Mouse (Mus musculus): ENCODE measurements around the gene Cfap99.

The Cfap99 gene

DNA sequence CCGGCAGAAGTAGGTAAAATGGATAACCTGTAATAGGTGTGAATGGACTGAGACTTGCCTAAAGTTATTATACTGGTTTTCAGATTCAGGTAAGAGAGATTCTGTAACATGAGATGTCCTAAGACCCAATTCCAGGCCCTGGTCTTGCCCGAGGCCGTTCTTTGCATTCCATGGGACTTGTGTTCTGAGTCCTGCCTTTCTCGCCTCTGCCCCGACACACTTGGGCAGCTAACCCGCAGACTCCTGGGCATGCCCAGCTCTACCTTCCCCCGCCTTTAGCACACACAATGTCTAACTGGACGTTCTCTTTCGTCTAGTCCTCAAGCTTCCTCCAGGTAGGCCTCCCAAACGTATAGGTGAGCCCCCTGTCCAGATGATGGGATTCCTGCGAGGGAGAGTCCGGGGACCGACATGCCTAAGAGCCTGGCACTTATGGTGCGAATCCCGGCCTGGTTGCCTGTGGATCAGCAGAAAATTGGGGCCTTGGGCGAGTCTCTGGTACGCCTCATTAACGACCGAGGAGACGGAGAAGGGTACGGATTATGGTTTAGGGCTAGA, 47.2 kb downstream of the Cfap99 start:
- DNase-seq = no peak

DNA sequence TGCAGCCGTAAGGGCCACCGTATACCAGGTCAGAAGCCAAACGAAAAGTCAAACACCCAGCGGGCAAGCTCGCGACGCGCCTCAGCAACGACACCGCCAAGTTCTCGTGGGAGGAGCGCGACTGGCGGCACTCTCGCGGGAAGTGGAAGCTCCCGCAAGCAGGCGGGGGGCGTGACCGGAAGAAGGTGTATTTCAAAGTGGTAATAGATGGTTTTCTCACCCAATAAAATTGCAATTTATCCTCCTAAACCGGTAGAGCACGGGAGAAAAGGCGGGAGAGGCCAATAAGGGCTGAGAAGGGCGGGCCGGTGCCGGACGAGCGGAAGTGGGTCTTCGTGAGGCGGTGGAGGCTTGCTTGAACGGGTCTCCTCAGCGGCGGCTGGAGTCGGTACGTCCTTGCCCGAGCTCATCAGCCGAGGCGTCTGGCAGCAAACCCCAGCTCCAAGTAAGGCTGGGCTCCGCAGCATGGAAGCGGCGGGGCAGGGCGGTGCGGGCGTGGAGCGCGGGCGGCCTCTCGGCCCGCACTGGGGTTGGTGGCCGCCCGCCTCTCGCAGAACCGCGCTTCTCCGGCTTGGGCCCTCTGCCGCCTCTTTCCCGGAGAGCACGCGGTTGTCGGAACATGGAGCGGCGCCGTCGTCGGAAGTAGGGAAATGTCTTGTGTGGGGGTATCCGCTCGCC, 47.8 kb downstream of the Cfap99 start, which contains the start of gene Rnf4:
TSS of gene Rnf4 (plus strand) at position 193 of the 678 bp plus-strand sequence.
- DNase-seq = peak; percentile 99

DNA sequence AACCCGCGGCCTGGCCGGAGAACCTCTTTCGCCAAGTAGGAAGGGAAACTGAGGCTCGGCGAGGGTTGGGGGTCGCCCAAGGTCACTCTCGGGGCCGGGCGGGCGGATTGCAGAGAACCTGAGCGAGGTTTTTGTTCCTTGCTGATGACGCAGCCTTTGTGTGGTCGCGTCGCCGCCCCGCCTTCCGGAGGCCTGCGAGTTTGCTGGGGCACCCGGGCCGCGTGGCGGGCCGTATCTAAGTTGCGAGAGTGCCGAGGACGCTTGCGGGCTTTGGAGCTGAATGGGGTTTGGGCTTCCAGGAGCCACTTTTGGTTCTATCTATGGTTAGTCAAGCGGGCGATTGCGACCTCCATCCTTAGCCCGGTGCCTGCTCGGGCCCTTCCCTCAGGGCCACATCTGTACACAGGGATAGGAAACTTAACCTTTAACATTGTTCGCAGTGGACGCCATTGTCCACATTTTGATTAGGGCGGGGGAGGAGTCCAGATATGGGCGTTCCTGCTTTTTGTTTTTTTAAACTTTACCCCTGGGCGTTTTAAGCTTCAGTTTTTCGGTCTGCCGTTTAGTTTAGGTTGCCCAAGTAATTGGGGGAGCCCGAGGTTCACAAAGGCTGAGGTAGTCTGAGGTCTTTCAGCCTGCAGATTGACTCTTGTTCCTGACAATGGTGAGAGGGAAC, 48.5 kb downstream of the Cfap99 start:
- peak; percentile 73 for DNase-seq

DNA sequence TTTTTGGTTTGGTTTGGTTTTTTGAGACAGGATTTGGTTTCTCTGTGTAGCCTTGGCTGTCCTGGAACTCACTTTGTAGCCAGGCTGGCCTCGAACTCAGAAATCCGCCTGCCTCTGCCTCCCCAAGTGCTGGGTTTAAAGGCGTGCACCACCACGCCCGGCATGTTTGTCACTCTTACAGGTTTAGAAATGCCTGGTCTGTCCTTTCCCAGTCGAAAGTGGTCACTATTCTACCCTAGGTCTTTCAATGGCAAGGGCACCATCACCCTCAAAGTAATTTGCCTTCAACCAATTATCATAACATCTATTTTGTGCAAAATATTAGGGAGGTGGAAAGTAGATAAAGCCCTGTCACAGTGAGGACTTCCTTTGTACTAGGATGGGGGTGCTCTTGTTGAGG, 51.8 kb downstream of the Cfap99 start:
- no peak for DNase-seq

DNA sequence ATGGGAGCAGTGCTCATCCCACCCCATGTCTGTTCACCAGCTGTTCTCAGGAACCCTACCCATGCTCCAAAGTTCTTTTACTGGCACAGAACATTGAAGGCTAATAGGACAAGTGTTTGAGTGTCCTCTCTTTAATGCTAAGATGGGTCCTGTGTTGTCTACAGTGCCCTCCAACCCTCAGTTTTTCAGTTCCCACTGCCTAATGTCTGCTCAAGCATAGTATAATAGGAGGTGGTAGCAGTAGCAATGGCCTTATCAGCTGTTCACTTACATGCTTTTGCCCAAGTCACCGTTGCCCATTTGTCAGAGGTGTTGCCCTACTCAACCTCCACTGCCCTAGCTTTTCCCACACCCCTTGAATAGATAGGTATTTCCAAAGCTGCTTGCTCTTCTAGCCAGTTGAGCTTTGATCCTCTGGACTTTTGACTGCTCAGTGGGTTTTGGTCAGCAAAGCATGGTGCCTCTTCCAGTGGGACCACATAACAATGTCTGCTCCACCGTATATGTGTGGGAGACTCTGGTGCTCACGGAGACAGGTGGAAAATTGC, 63.8 kb downstream of the Cfap99 start:
- DNase-seq = no peak

DNA sequence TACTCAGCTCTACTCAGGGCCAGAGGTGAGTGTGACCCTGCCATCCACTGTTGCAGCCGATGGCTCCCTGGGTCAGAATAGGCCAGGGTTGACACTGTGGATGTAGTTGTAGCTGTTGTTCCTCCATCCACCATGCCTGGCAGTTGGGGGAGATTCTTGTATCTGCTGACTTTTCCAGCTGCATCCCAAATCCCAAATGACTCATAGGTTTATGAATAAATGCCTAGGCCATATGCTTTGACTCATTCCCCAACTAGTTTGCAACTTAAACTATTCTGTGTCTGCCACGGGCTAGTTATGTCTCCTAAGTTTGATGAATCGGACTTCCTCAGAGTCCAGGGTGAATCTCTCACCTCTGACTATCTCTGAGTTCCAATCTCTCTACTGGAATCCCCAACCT, 71.9 kb downstream of the Cfap99 start:
- no peak for DNase-seq

DNA sequence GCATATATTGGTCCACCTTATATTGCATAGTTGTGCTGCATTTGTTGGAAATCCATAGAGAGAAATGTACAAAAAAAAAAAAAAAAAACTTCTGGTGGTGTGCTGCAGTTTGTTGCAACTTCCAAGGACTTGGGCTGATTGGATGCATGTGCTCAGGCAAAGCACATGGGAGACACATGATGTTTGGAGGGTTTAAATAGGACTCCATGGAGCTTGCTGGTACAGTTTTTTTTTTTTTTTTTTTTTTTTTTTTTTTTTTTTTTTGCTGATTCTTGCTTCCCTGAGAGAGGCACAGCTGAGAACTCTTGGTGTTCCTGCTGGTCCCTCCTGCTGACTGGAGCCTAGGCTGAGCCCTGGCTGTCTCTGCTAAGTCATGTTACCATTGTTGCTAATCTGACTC, 74.7 kb downstream of the Cfap99 start:
- no peak for DNase-seq

DNA sequence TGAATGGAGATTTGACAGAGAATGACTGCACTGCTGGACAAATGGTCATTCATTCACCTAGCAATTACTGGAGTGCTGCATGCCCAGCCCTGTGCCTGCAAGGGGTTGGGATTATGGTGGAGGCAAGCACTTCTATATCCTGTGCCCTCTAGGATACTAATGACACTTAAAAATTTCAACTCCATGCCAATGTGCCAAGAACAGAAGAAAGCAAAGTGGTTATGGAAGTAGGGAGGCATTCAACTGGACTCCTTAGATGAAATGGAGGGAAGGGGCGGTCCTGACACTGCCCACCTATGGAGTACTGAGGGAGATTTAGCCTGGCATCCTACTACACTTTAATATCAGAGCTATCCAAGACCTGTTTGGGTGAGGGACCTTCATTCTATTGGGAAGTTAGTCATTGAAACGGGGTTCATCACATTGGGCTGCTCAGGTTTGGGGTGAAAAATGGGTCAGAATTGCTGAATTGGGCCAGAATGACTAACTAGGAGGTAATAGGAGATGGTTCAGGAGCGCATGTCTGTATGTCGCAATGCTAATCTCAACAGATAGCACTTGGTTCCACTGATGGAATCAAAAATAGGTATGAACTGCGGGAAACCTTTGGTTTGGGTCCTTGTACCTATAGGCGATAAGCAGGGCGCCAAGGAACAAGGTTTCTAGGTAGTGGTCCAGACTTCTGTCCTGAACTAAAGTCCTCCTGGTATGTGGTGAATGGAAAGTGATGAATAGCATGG, 80.3 kb downstream of the Cfap99 start:
- DNase-seq = peak; percentile 2

DNA sequence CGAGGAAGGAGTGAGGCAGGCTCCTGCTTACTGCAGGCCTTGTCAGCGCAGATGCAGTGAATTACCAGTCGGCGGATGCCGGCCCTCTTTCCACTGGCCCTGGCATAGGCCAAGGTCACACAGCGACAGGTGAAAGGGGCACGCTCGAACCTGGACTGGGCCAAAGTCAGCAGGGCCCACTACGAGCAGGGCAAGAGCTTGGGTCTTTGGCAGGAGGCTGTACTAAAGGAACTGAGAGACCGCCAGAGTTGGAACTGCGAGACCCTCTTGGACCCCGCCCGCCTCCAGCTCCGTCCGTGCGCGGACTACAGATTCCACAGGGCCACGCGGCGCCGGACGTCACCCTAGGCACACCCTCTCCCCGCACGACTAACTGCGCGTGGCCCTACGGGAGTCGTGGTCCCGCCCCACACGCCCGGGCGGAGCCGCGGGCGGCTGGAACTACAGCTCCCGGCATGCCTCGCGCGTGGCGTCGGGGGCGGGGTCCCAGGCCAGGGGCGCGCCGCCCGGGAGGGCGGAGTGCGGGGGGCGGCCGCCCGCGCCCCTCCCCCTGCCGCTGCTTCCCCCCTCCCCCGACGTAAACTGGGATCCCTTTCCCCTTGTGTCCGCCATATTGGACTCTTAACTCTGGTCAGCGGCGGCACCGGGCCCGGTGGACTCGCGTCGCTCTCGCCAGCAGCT, 81.1 kb downstream of the Cfap99 start, which contains the start of gene Fam193a:
TSS of gene Fam193a (plus strand) at position 593 of the 681 bp plus-strand sequence.
- DNase-seq = peak; percentile 97

DNA sequence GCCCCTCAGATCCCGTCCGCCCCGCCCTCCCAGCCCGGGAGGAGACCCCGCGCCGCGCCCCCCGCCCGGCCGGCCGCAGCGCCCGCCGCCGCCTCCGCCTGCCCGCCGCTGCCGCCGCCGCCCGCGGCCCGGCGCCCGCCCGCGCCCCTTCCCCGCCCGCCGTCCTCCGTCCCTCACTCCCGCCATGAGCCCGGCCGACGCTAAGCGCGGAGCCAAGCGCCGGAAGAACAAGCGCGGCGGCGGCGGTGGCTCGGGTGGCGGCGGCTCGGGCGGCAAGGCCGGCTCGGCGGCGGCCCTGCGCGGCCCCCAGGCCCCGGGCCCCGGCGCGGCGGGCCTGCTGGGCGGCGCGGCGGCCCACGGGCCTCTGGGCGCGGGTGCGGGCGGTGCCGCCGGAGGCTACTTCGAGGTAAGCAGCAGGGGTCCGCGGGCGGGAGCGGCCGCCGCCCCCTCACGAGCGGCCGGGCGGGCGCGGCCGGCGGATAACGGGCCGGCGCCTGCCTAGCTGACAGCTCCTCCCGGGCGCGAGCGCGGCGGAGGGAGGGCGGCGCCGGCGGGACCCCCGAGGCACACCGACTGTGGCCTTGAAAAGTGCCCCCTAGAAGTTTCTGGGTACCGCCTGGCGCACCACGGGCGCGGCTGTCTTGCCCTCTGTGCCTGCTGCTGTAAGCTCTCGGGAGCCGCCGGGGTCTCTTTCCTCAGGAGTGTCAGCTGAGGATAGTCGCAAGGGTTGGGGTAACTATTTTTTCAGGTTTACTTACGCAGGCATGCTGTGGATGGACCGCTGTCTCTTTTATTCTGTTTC, 81.8 kb downstream of the Cfap99 start:
- DNase-seq = peak; percentile 45

DNA sequence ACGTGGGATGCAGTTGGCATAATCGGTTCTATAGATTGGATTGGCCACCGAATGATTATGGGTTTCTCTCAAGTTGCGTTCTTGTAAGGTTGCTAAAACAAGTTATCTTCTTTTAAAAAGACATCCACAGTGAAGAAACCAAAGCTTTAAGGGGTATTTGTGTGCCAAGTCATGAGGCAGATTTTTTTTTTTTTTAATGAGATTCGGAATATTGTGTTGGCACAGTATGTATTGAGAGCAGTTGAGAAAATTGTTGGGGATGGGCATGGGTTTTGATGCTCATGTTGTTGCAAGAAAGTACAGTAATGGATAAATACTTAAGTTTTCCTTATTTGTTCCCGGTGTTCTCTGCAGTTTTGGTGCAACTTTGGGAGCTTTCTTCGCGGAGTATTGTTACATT, 82.4 kb downstream of the Cfap99 start:
- DNase-seq = no peak

DNA sequence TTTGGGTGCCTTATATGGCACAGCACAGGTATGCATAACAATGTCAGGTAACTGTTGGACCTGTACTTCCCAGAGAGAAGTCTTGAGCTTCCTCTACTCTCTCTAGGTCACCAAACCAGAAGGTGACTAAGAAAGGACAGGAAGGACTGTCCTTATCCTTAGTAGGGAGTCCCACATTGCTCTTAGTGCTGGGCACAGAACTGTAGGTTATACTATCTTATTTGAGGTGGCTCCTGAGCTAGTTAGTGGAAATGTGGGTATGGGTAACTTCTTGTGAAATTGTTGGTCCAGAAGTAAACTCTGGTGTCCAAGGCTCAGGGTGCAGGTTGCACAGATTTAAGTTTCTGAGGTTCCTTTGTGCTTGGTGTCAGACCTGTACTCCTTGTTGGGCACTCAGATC, 83.7 kb downstream of the Cfap99 start:
- DNase-seq = no peak

DNA sequence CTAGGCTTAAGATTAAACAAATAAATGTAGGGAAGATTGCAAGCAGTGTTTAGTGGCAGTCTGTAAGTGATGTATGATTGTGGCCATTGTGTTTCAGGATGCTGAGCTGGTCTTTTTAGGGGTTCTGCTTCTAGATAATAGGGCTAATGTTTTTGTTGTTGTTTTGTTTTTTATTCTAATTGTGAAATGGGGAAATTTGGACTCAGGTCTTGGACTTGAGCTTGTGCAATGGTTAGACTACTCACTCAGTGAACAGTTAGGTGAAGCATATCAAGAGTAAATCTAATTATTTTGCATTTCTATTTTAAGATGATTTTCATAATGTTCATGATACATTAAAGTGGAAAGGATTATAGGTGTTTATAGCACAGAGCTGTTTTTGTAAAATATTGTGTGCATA, 84.1 kb downstream of the Cfap99 start:
- DNase-seq = no peak
